Mouse (Mus musculus) T-helper 1 cell (primary cell): ENCODE data around the gene Mlana.

Experiments
- in situ Hi-C: fragments of 300-600 bp; cut with MboI, MseI; formaldehyde crosslinking; loops from one replicate; pipeline ENCODE4 v1.15.1; 2025; ENCODE audit warnings: high pct_unique_total_duplicates

The Mlana gene

GRCm38 (mm10) chr19:29750994-29751393 is 53.4 kb downstream of the Mlana start:
- in situ Hi-C loops, result loop anchor here (10.0 kb wide), 1 partner anchor 1226 kb away; no protein-coding TSS in a partner anchor

GRCm38 (mm10) chr19:29753939-29754338 is 56.3 kb downstream of the Mlana start:
- in situ Hi-C loops, result loop anchor here (10.0 kb wide), 1 partner anchor 1229 kb away; no protein-coding TSS in a partner anchor
